Mouse (Mus musculus): ENCODE measurements around the gene Nrxn3.

DNA sequence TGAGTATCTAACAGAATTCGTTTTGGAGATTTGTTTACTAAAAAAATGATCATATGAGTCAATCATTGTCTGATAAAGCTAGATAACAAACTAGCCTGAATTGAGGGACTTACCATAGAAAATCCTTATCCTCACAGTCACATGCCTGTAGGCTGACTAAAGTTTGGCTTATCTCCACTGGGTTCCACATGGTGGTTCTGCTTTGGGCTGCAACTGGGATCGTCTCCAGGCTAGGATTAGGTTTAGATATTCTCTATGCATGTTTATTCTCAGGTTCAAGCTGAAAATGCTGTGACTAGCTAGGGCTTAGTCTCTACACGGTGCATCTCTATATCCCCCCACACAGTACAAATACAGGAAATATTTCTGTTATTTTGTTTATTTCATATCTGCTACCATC, 1421.6 kb downstream of the Nrxn3 start:
- no peak for TF ChIP-seq CTCF (IDR thresholded peaks at IDR 0.05; ENCODE audit: extremely low read depth, insufficient read length, insufficient replicate concordance, low read depth, low read length)
- TF ChIP-seq POLR2A (IDR thresholded peaks at IDR 0.05; ENCODE audit: low read depth, low read length), result no peak
